12 mouse cellular contexts compared by ENCODE assay signal in the genomic region with DNA sequence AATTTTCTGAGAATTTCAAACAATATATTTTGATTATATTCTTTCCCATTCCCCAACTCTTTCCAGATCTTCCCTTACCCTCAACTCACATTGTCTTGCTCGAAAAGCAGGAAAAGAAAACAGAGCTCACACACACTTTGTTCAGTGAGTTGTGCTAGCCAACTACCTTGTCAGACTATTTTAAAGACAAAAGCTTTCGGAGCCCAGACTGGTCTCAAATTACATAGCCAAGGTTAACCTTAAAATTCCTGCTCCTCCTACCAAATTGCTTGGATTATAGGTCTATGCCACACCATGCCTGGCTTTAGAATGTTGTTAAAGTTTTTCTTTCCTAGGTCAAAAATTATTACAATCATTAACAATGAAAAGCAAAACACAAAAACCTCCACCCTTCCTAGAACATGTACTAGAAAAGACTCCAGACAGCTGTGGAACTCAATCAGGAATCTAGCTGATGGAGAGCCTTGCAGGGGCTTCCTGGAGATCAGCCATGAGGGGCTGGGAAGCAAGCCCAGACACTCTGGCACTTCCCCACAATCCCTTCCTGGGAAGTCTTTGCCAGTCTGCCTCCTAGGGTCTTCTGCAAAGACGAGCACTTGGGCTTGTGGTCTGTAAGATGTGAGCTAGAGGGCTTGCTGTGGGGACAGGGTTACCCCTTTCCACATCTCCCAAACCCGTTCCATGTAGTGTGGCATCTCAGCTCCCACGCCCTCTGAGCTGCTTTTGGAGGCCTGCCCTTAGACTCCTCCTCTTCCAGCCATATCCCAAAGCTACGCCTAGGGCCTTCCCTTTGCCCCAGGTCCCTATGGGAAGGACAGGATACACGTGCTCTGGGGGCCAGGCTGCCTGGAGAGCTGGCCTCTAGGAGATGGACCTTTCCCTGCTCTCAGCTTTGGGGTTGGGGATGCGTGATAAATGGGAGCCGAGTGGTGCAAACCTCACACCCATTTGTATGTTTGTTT. TPM values are rescaled to one million over a fixed set of nuclear protein-coding genes. Genes with fewer than 3 reads are reported as not detected.
DNase-seq lines count a peak whose midpoint lies in the region; ATAC-seq lines count a peak whose summit lies in the region.
"Had no signal": no experiment of that assay in that cellular context is flagged by ENCODE, and none has a peak within 500 bp of the region (broad histone marks: within the 10 kb centered on the region; RNA-seq: fewer than 3 reads in every experiment).

No protein-coding gene starts in this region.

- 62% methylated on average over 9 of the region's 9 CpGs for WGBS in embryonic facial prominence, embryonic 11.5 days
- 66% methylated on average over 9 of the region's 9 CpGs for WGBS in embryonic facial prominence, embryonic 10.5 days
- 57% methylated on average over 9 of the region's 9 CpGs for WGBS in intestine, embryonic 15.5 days
- WGBS in intestine, embryonic 16.5 days: 62% methylated on average over 9 of the region's 9 CpGs
- 69% methylated on average over 9 of the region's 9 CpGs for WGBS in neural tube, embryonic 15.5 days

- H3K27me3 ChIP-seq in embryonic facial prominence, embryonic 11.5 days (ENCODE audit: control insufficient read depth, insufficient read depth, low read length): no peaks in the 10 kb centered on the region
- H3K27me3 ChIP-seq in embryonic facial prominence, embryonic 10.5 days (replicated peaks; ENCODE audit: low read depth, poor library complexity, severe bottlenecking): peaks cover 11% of the 10 kb centered on the region
- peaks cover 5% of the 10 kb centered on the region for H3K27me3 ChIP-seq in intestine, embryonic 15.5 days (replicated peaks)
- no peaks in the 10 kb centered on the region for H3K27me3 ChIP-seq in intestine, embryonic 16.5 days (replicated peaks; ENCODE audit: control insufficient read depth, insufficient read depth, low read length)
- peaks cover 9% of the 10 kb centered on the region; the same call in 1 of the 2 replicates for H3K27me3 ChIP-seq in neural tube, embryonic 15.5 days (replicated peaks)

- no peak overlapping the region for H3K4me3 ChIP-seq in embryonic facial prominence, embryonic 11.5 days (ENCODE audit: low read depth, low read length)
- H3K4me3 ChIP-seq in embryonic facial prominence, embryonic 10.5 days: no peak overlapping the region
- H3K4me3 ChIP-seq in intestine, embryonic 15.5 days (replicated peaks): no peak overlapping the region
- H3K4me3 ChIP-seq in intestine, embryonic 16.5 days (ENCODE audit: low read length): no peak overlapping the region
- H3K4me3 ChIP-seq in neural tube, embryonic 15.5 days (replicated peaks): no peak overlapping the region
- H3K4me3 ChIP-seq: liver, embryonic 15.5 days had no signal

- H3K4me1 ChIP-seq in embryonic facial prominence, embryonic 11.5 days (ENCODE audit: control insufficient read depth, insufficient read depth, low read length): no peaks in the 10 kb centered on the region
- peaks cover 26% of the 10 kb centered on the region for H3K4me1 ChIP-seq in embryonic facial prominence, embryonic 10.5 days
- H3K4me1 ChIP-seq in intestine, embryonic 15.5 days (replicated peaks): no peaks in the 10 kb centered on the region
- no peaks in the 10 kb centered on the region for H3K4me1 ChIP-seq in intestine, embryonic 16.5 days (ENCODE audit: control insufficient read depth, insufficient read depth, low read length)
- peaks cover 4% of the 10 kb centered on the region; the same call in 1 of the 2 replicates for H3K4me1 ChIP-seq in neural tube, embryonic 15.5 days

- H3K27ac ChIP-seq in embryonic facial prominence, embryonic 11.5 days (replicated peaks; ENCODE audit: low read depth, low read length): no peak overlapping the region
- H3K27ac ChIP-seq in embryonic facial prominence, embryonic 10.5 days (replicated peaks): no peak overlapping the region; the same call in 1 of the 2 replicates
- H3K27ac ChIP-seq in intestine, embryonic 15.5 days: 0 out of 2 replicates have a peak overlapping the region, but pooled peaks have one; percentile 27
- no peak overlapping the region for H3K27ac ChIP-seq in intestine, embryonic 16.5 days (ENCODE audit: low read length)
- no peak overlapping the region for H3K27ac ChIP-seq in neural tube, embryonic 15.5 days (replicated peaks)
- H3K27ac ChIP-seq: liver, embryonic 15.5 days had no signal

- H3K9ac ChIP-seq in embryonic facial prominence, embryonic 11.5 days (replicated peaks; ENCODE audit: low read length): no peak overlapping the region
- H3K9ac ChIP-seq in intestine, embryonic 15.5 days: no peak overlapping the region
- H3K9ac ChIP-seq in intestine, embryonic 16.5 days (ENCODE audit: low read depth, low read length): no peak overlapping the region
- H3K9ac ChIP-seq in neural tube, embryonic 15.5 days (replicated peaks): no peak overlapping the region
- H3K9ac ChIP-seq: liver, embryonic 15.5 days had no signal

- H3K9me3 ChIP-seq in embryonic facial prominence, embryonic 11.5 days (replicated peaks; ENCODE audit: control insufficient read depth, low read length): no peaks in the 10 kb centered on the region
- H3K9me3 ChIP-seq in embryonic facial prominence, embryonic 10.5 days: no peaks in the 10 kb centered on the region
- H3K9me3 ChIP-seq in intestine, embryonic 15.5 days: no peaks in the 10 kb centered on the region
- no peaks in the 10 kb centered on the region for H3K9me3 ChIP-seq in intestine, embryonic 16.5 days (ENCODE audit: control insufficient read depth, low read length)
- no peaks in the 10 kb centered on the region for H3K9me3 ChIP-seq in neural tube, embryonic 15.5 days (replicated peaks)
- H3K9me3 ChIP-seq: liver, embryonic 15.5 days had no signal

- no peaks in the 10 kb centered on the region for H3K36me3 ChIP-seq in embryonic facial prominence, embryonic 11.5 days (replicated peaks; ENCODE audit: control insufficient read depth, insufficient read depth, low read depth, low read length)
- H3K36me3 ChIP-seq in embryonic facial prominence, embryonic 10.5 days (replicated peaks): peaks cover 7% of the 10 kb centered on the region
- H3K36me3 ChIP-seq in intestine, embryonic 15.5 days: 0 out of 2 replicates have a peak, but pooled peaks cover 4% of the 10 kb centered on the region
- H3K36me3 ChIP-seq in intestine, embryonic 16.5 days (ENCODE audit: control insufficient read depth, insufficient read depth, low read length): no peaks in the 10 kb centered on the region; the same call in 1 of the 2 replicates
- H3K36me3 ChIP-seq in neural tube, embryonic 15.5 days: peaks cover 28% of the 10 kb centered on the region

- H3K4me2 ChIP-seq in embryonic facial prominence, embryonic 11.5 days (ENCODE audit: low read depth, low read length): no peak overlapping the region
- H3K4me2 ChIP-seq in intestine, embryonic 15.5 days (replicated peaks): no peak overlapping the region
- H3K4me2 ChIP-seq in intestine, embryonic 16.5 days (ENCODE audit: low read depth, low read length): no peak overlapping the region
- H3K4me2 ChIP-seq in neural tube, embryonic 15.5 days: no peak overlapping the region
- H3K4me2 ChIP-seq: liver, embryonic 15.5 days had no signal

- DNase-seq in embryonic facial prominence, embryonic 11.5 days (ENCODE audit: low spot score): peak; percentile 26
- DNase-seq in embryonic facial prominence, embryonic 10.5 days (ENCODE audit: low spot score): no peak
- no peak for DNase-seq in neural tube, embryonic 10.5 days (ENCODE audit: extremely low spot score, low spot score)
- no peak for DNase-seq in spleen, adult 12 weeks (ENCODE audit: low spot score)
- DNase-seq in urinary bladder, postnatal 36 days (ENCODE audit: low spot score in 2 of 2): no peak
- DNase-seq: adrenal gland, postnatal 14 days; cerebellum, adult 2 months; gastrocnemius, postnatal 25 days had no signal

- no peak for ATAC-seq in embryonic facial prominence, embryonic 11.5 days (replicated peaks; ENCODE audit: insufficient number of reproducible peaks, low FRiP score, low TSS enrichment, low read depth)
- no peak for ATAC-seq in intestine, embryonic 15.5 days
- ATAC-seq in intestine, embryonic 16.5 days: no peak
- ATAC-seq in neural tube, embryonic 15.5 days (ENCODE audit: low FRiP score): peak; percentile 46; the same call in 1 of the 2 replicates

RNA-seq across cellular contexts. Expression of gene Slc4a11, which starts 7.0 kb away (rescaled TPM):
- 0.70 TPM in 2 replicates for polyA plus RNA-seq in embryonic facial prominence, embryonic 11.5 days (2014; fragmentation: Nextera tagmentation; extraction: Ambion mirVana)
- 0.53 and 0.69 TPM in 2 replicates for polyA plus RNA-seq in embryonic facial prominence, embryonic 10.5 days (2016; fragmentation: Nextera tagmentation; extraction: Ambion mirVana)
- polyA plus RNA-seq in intestine, embryonic 15.5 days (2015; fragmentation: Nextera tagmentation; extraction: Ambion mirVana): 0.13 and 0.21 TPM in 2 replicates
- polyA plus RNA-seq in intestine, embryonic 16.5 days (2015; fragmentation: Nextera tagmentation; extraction: Ambion mirVana): 0.22 and 0.24 TPM in 2 replicates
- 0.60 and 0.67 TPM in 2 replicates for polyA plus RNA-seq in neural tube, embryonic 15.5 days (2015; fragmentation: Nextera tagmentation; extraction: Ambion mirVana)

RNA-seq across cellular contexts. Expression of gene Itpa, which starts 36.9 kb away (rescaled TPM):
- polyA plus RNA-seq in embryonic facial prominence, embryonic 11.5 days (2014; fragmentation: Nextera tagmentation; extraction: Ambion mirVana): 131 and 136 TPM in 2 replicates
- polyA plus RNA-seq in embryonic facial prominence, embryonic 10.5 days (2016; fragmentation: Nextera tagmentation; extraction: Ambion mirVana): 144 and 150 TPM in 2 replicates
- 84.5 and 88.1 TPM in 2 replicates for polyA plus RNA-seq in intestine, embryonic 15.5 days (2015; fragmentation: Nextera tagmentation; extraction: Ambion mirVana)
- 72.2 and 81.0 TPM in 2 replicates for polyA plus RNA-seq in intestine, embryonic 16.5 days (2015; fragmentation: Nextera tagmentation; extraction: Ambion mirVana)
- 115 and 123 TPM in 2 replicates for polyA plus RNA-seq in neural tube, embryonic 15.5 days (2015; fragmentation: Nextera tagmentation; extraction: Ambion mirVana)

RNA-seq across cellular contexts. Expression of gene Ddrgk1, which starts 39.9 kb away (rescaled TPM):
- 45.0 and 45.1 TPM in 2 replicates for polyA plus RNA-seq in embryonic facial prominence, embryonic 11.5 days (2014; fragmentation: Nextera tagmentation; extraction: Ambion mirVana)
- polyA plus RNA-seq in embryonic facial prominence, embryonic 10.5 days (2016; fragmentation: Nextera tagmentation; extraction: Ambion mirVana): 48.2 and 48.3 TPM in 2 replicates
- polyA plus RNA-seq in intestine, embryonic 15.5 days (2015; fragmentation: Nextera tagmentation; extraction: Ambion mirVana): 74.5 and 78.2 TPM in 2 replicates
- polyA plus RNA-seq in intestine, embryonic 16.5 days (2015; fragmentation: Nextera tagmentation; extraction: Ambion mirVana): 87.1 and 88.0 TPM in 2 replicates
- 74.3 and 76.2 TPM in 2 replicates for polyA plus RNA-seq in neural tube, embryonic 15.5 days (2015; fragmentation: Nextera tagmentation; extraction: Ambion mirVana)
